19 mouse cellular contexts compared by ENCODE assay signal in the genomic region with DNA sequence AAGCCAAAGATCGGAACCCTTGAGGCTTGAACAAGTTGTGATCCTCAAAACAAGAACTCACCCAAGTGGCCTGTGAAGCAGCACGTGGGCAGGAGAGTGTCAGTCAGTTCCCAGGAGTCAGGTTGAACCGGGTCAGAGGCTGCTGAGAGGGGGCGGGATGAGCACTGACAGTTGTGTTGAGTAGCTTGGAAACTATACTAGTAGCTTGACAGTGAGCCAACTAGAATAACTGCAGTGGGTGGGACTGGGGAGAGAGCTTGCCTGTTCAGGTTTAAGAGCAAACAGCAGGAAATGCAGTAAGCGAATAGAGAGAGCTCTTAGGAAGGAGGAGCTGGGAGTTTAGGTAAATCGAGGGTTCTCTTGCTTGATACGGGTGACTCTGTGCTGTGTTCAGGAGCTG.
A peak's percentile ranks its signal among the peaks of the same experiment; 100 is the strongest.
DNase-seq lines count a peak whose midpoint lies in the region.
"Had no signal": no experiment of that assay in that cellular context is flagged by ENCODE, and none has a peak within 500 bp of the region (broad histone marks: within the 10 kb centered on the region; RNA-seq: fewer than 3 reads in every experiment).

No protein-coding gene starts in this region.

- peak; percentile 84 for DNase-seq in heart, adult 11 months
- DNase-seq in heart, postnatal 36 days = no peak
- DNase-seq in testis, postnatal 10 days (ENCODE audit: low spot score) = peak; percentile 28
- no peak for DNase-seq in testis, postnatal 14 days (ENCODE audit: low spot score)
- DNase-seq in fat pad, adult 2 months (ENCODE audit: extremely low read depth, low read depth, low spot score) = peak; percentile 5
- no peak for DNase-seq in urinary bladder, adult 18-20 months (ENCODE audit: low spot score in 2 of 2)
- DNase-seq in adrenal gland, postnatal 25 days = no peak
- DNase-seq: adrenal gland, adult 8-10 months; adrenal gland, postnatal 36 days; cerebellum, adult 11 months; cerebellum, adult 2 months; cerebellum, adult 9-11 months; cerebellum, postnatal 25 days; forebrain, postnatal 0 days; gastrocnemius, adult 2 months; gastrocnemius, postnatal 14 days; heart, adult 18-20 months; heart, postnatal 10 days; heart, postnatal 4 days had no signal

- intact Hi-C loops in heart, postnatal 36 days (cut with DNase I) = no loop called here

Comparison
In these comparisons a context has a peak if more than half of its experiments do, and no peak if none do; other contexts are left out.
1. DNase-seq: peak in heart, adult 11 months (single experiment), testis, postnatal 10 days (single experiment) and fat pad, adult 2 months (single experiment); none in heart, postnatal 36 days (0 of 2), testis, postnatal 14 days (single experiment), urinary bladder, adult 18-20 months (0 of 2) and adrenal gland, postnatal 25 days (single experiment).